Mouse (Mus musculus) testis, postnatal 10 days (tissue): ENCODE data around the gene Gm14435.
"Not testable (repeated sequence)": the region's sequence is repeated elsewhere in the genome, so short reads cannot be mapped to it uniquely, and the experiment has no call there.

Experiments used
- DNase-seq: peaks from one replicate; pipeline ENCODE4 v3.0.0; 2021; ENCODE audit warnings: low spot score

The Gm14435 gene

GRCm38 (mm10) chr2:176423294-176423693 is at the start of gene Gm14435:
Gene Gm14435, plus strand, starts transcription at chr2:176423594.
- not testable (repeated sequence) for DNase-seq
